Mouse (Mus musculus): ENCODE data around the gene Fancl. TPM values are rescaled to one million over a fixed set of nuclear protein-coding genes. Genes with fewer than 3 reads are reported as not detected.
A peak's percentile ranks its signal among the peaks of the same experiment; 100 is the strongest.
"Not testable (repeated sequence)": the region's sequence is repeated elsewhere in the genome, so short reads cannot be mapped to it uniquely, and the experiment has no call there.

The Fancl gene
- polyA plus RNA-seq (2017; shearing (Covaris generic)) = 10 to 100 TPM; 14.8 to 32.9 (median 25.6) TPM

GRCm38 (mm10) chr11:26385971-26386370, at the start of gene Fancl:
TSS of gene Fancl (plus strand) at chr11:26386135.
- ATAC-seq = no peak

- ATAC-seq = no peak
Observed at GRCm38 (mm10) chr11:26336848-26337247, 49.1 kb upstream of the Fancl start.

- not testable (repeated sequence) for ATAC-seq
Observed at GRCm38 (mm10) chr11:26370176-26370575, 15.8 kb upstream of the Fancl start.

GRCm38 (mm10) chr11:26371980-26372379, 14.0 kb upstream of the Fancl start:
- not testable (repeated sequence) for ATAC-seq

GRCm38 (mm10) chr11:26374132-26374531, 11.8 kb upstream of the Fancl start:
- no peak for ATAC-seq

GRCm38 (mm10) chr11:26378074-26378473, 7.9 kb upstream of the Fancl start:
- ATAC-seq = no peak

- no peak for ATAC-seq
Observed at GRCm38 (mm10) chr11:26381499-26381898, 4.4 kb upstream of the Fancl start.

GRCm38 (mm10) chr11:26386678-26387077, 743 bp downstream of the Fancl start:
- ATAC-seq = no peak

- ATAC-seq = peak; percentile 98
Observed at GRCm38 (mm10) chr11:26387087-26387611, 1.2 kb downstream of the Fancl start.

GRCm38 (mm10) chr11:26395561-26395960, 9.6 kb downstream of the Fancl start:
- no peak for ATAC-seq

- no peak for ATAC-seq
Observed at GRCm38 (mm10) chr11:26412972-26413371, 27.0 kb downstream of the Fancl start.

GRCm38 (mm10) chr11:26421472-26421871, 35.5 kb downstream of the Fancl start:
- ATAC-seq = no peak

GRCm38 (mm10) chr11:26434229-26434628, 48.3 kb downstream of the Fancl start:
- no peak for ATAC-seq

- ATAC-seq = no peak
Observed at GRCm38 (mm10) chr11:26437818-26438217, 51.9 kb downstream of the Fancl start.

- ATAC-seq = no peak
Observed at GRCm38 (mm10) chr11:26441121-26441520, 55.2 kb downstream of the Fancl start.

GRCm38 (mm10) chr11:26444374-26444773, 58.4 kb downstream of the Fancl start:
- ATAC-seq = no peak

GRCm38 (mm10) chr11:26449789-26450188, 63.9 kb downstream of the Fancl start:
- ATAC-seq = no peak

- no peak for ATAC-seq
Observed at GRCm38 (mm10) chr11:26450636-26451035, 64.7 kb downstream of the Fancl start.

GRCm38 (mm10) chr11:26451228-26451627, 65.3 kb downstream of the Fancl start:
- ATAC-seq = no peak

- ATAC-seq = no peak
Observed at GRCm38 (mm10) chr11:26452693-26453092, 66.8 kb downstream of the Fancl start.

GRCm38 (mm10) chr11:26454081-26454480, 68.1 kb downstream of the Fancl start:
- no peak for ATAC-seq

GRCm38 (mm10) chr11:26477037-26477739, 91.3 kb downstream of the Fancl start:
- no peak for ATAC-seq

GRCm38 (mm10) chr11:26481691-26482242, 95.8 kb downstream of the Fancl start:
- ATAC-seq = no peak

Measured in inflammation-experienced regulatory T-cells, adult 6 months (primary cell).